Mouse (Mus musculus) pancreas, adult 10 weeks (tissue): ENCODE measurements around the gene F11. TPM values are rescaled to one million over a fixed set of nuclear protein-coding genes. Genes with fewer than 3 reads are reported as not detected.

ENCODE experiments used
- polyA plus RNA-seq: library from polyadenylated mRNA; stranded (reverse); fragments of 350-450 nt; fragmentation: Illumina TruSeq; extraction: RNeasy Lipid Tissue Mini Kit (QIAGEN cat#74804); gene quantifications from one replicate; pipeline ENCODE4 v1.2.3, GENCODE M21; 2015; ENCODE audit warnings: low read depth, low replicate concordance; ENCODE audit not compliant: insufficient read depth

Gene F11
- polyA plus RNA-seq, result not detected

GRCm38 (mm10) chr8:45261920-45262319 is at the start of gene F11:
TSS of gene F11 (minus strand) at chr8:45262031.

GRCm38 (mm10) chr8:45308366-45308765 is 46.5 kb upstream of the F11 start, which contains the start of gene Gm45753:
TSS of gene Gm45753 (minus strand) at chr8:45308466.

GRCm38 (mm10) chr8:45294687-45295086 is 32.9 kb upstream of the F11 start, which contains the start of gene Klkb1:
TSS of gene Klkb1 (minus strand) at chr8:45294859.

Other genes with a start within 250 kb of the F11 start
- gene Mtnr1a, start 192.9 kb downstream of the F11 start, polyA plus RNA-seq, result not detected
- gene Klkb1, start 32.8 kb upstream of the F11 start, polyA plus RNA-seq, result not detected
- gene Gm45753, start 46.4 kb upstream of the F11 start, polyA plus RNA-seq, result not detected
- 3.6 TPM for gene Cyp4v3, start 71.2 kb upstream of the F11 start, polyA plus RNA-seq
- gene Fam149a, start 120.3 kb upstream of the F11 start, polyA plus RNA-seq, result 5.3 TPM
- gene Tlr3, start 149.0 kb upstream of the F11 start, polyA plus RNA-seq, result 3.3 TPM
- gene Sorbs2, start 245.8 kb upstream of the F11 start, polyA plus RNA-seq, result 20.5 TPM